Mouse (Mus musculus) embryonic facial prominence, embryonic 13.5 days (tissue): ENCODE results near the gene Tnf. TPM values are rescaled to one million over a fixed set of nuclear protein-coding genes. Genes with fewer than 3 reads are reported as not detected.
A peak's percentile ranks its signal among the peaks of the same experiment; 100 is the strongest.

Experiments
- ATAC-seq: fragments of 200-750 bp; cut with Nextera tagmentation; 2 replicates; pipeline ENCODE4 v1.8.0; 2017; ENCODE audit warnings: low read depth; ENCODE audit not compliant: insufficient number of reproducible peaks, insufficient read depth, low FRiP score, low TSS enrichment
- H3K27ac ChIP-seq: fragments of 300-500 bp; sonication (generic); 2 replicates; pipeline ENCODE4 v1.5.1; 2015; ENCODE audit warnings: moderate library complexity, mild to moderate bottlenecking, inconsistent platforms
- H3K27me3 ChIP-seq: fragments of 300-500 bp; sonication (generic); 2 replicates; pipeline ENCODE4 v1.6.1; 2015; ENCODE audit warnings: mild to moderate bottlenecking, inconsistent platforms
- H3K36me3 ChIP-seq: fragments of 300-500 bp; sonication (generic); 2 replicates; pipeline ENCODE4 v1.6.1; 2015; ENCODE audit warnings: mild to moderate bottlenecking, inconsistent platforms
- H3K4me1 ChIP-seq: fragments of 300-500 bp; sonication (generic); 2 replicates; pipeline ENCODE4 v1.6.1; 2015; ENCODE audit warnings: inconsistent platforms
- H3K4me2 ChIP-seq: fragments of 300-500 bp; sonication (generic); 2 replicates; pipeline ENCODE4 v1.6.1; 2015; ENCODE audit warnings: moderate library complexity, mild to moderate bottlenecking, inconsistent platforms
- H3K4me3 ChIP-seq: fragments of 300-500 bp; sonication (generic); 2 replicates; pipeline ENCODE4 v1.5.1; 2015; ENCODE audit warnings: mild to moderate bottlenecking, inconsistent platforms
- H3K9ac ChIP-seq: fragments of 300-500 bp; sonication (generic); 2 replicates; pipeline ENCODE4 v1.6.1; 2015; ENCODE audit warnings: mild to moderate bottlenecking, inconsistent platforms
- H3K9me3 ChIP-seq: fragments of 300-500 bp; sonication (generic); 2 replicates; pipeline ENCODE4 v1.6.1; 2016; ENCODE audit warnings: inconsistent platforms
- WGBS: fragments of 180-500 bp; shearing (Covaris S2); methylation state at CpG from one replicate; pipeline ENCODE4 v1.1.7; 2015; ENCODE audit warnings: mixed read lengths; 5-methylcytosine and 5-hydroxymethylcytosine counted together
- polyA plus RNA-seq: library from polyadenylated mRNA; unstranded; fragments of >200 nt; fragmentation: Nextera tagmentation; extraction: Ambion mirVana; gene quantifications from 2 replicates; pipeline ENCODE4 v1.2.1, GENCODE M21; 2015

The Tnf gene
- polyA plus RNA-seq, 1 experiment from 2014 or later, result 0.37 TPM

GRCm38 (mm10) chr17:35210593-35210992, 8.8 kb upstream of the Tnf start:
- no peak overlapping the region for H3K4me3 ChIP-seq
- 68% methylated on average over 3 of the region's 3 CpGs for WGBS
- ATAC-seq, result no peak
- no peaks in the 10 kb centered on the region for H3K36me3 ChIP-seq
- no peaks in the 10 kb centered on the region for H3K27me3 ChIP-seq
- H3K4me2 ChIP-seq, result no peak overlapping the region
- no peak overlapping the region for H3K27ac ChIP-seq
- H3K4me1 ChIP-seq, result peaks cover 3% of the 10 kb centered on the region; the same call in 1 of the 2 replicates
- H3K9me3 ChIP-seq, result no peaks in the 10 kb centered on the region
- no peak overlapping the region for H3K9ac ChIP-seq

DNA sequence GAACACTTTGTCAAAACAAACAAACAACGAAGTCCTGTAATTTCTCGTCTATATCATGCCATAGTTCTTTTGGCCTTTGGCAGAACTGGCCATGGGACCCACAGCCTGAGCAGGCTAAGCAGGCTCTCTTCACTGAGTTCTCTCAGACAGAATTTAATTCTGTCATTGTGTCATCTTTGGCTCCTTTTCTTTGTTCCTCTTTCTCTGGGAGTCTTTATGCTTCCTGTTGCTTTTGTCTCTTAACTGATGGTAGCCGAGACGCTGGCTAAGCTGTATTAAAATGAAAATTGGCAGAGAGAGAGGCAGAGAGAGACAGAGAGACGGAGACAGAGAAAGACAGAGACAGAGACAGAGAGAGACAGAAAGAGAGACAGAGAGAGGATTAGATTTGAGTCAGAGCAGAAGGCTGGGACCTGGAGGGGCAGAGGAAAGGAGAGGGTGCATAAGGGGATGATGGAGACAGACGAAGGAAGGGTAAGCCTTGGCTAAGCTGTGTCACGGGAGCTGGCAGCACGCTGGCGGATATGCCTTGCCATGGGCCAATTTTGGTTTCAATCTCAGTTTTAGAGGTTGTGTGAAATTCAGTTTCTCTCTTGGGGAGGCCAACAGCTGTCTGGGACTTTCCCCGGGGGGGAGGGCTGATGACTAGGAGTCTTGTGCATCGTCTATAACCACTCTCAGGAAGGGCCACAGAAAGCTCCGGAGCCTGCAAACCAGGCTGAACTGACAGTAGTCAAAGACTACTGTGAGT, 8.2 kb upstream of the Tnf start:
- WGBS, result 76% methylated on average over 12 of the region's 12 CpGs
- H3K36me3 ChIP-seq, result no peaks in the 10 kb centered on the region
- H3K27ac ChIP-seq, result no peak overlapping the region
- H3K4me2 ChIP-seq, result no peak overlapping the region
- H3K9ac ChIP-seq, result no peak overlapping the region
- no peak for ATAC-seq
- H3K9me3 ChIP-seq, result no peaks in the 10 kb centered on the region
- H3K4me3 ChIP-seq, result no peak overlapping the region
- H3K27me3 ChIP-seq, result peaks cover 6% of the 10 kb centered on the region
- H3K4me1 ChIP-seq, result peaks cover 3% of the 10 kb centered on the region; the same call in 1 of the 2 replicates

- 52% methylated on average over 10 of the region's 10 CpGs for WGBS
Observed at GRCm38 (mm10) chr17:35205380-35205769, 3.6 kb upstream of the Tnf start.

GRCm38 (mm10) chr17:35204494-35205379, 2.9 kb upstream of the Tnf start, which contains the start of gene Lta:
Lta (minus strand) TSS chr17:35205351.
- Histone ChIP-seq H3K9me3 (no peaks in the 10 kb centered on the region), H3K4me2 (no peak within 1 kb of the TSS), H3K27ac (no peak within 1 kb of the TSS), H3K9ac (0 out of 2 replicates have a peak within 1 kb of the TSS, but pooled peaks have one; percentile 16), H3K4me3 (no peak within 1 kb of the TSS), H3K4me1 (no peaks in the 10 kb centered on the region; the same call in 1 of the 2 replicates), H3K27me3 (peaks cover 58% of the 10 kb centered on the region), H3K36me3 (no peaks in the 10 kb centered on the region)
- no peak for ATAC-seq
- 21% methylated on average over 20 of the region's 20 CpGs for WGBS

More at GRCm38 (mm10) chr17:35205380-35205769, 3.6 kb upstream of the Tnf start:
- no peak for ATAC-seq
- Histone ChIP-seq H3K9ac (no peak overlapping the region), H3K27me3 (peaks cover 52% of the 10 kb centered on the region), H3K4me1 (no peaks in the 10 kb centered on the region; the same call in 1 of the 2 replicates), H3K9me3 (no peaks in the 10 kb centered on the region), H3K4me3 (no peak overlapping the region), H3K4me2 (no peak overlapping the region), H3K36me3 (no peaks in the 10 kb centered on the region), H3K27ac (no peak overlapping the region)

DNA sequence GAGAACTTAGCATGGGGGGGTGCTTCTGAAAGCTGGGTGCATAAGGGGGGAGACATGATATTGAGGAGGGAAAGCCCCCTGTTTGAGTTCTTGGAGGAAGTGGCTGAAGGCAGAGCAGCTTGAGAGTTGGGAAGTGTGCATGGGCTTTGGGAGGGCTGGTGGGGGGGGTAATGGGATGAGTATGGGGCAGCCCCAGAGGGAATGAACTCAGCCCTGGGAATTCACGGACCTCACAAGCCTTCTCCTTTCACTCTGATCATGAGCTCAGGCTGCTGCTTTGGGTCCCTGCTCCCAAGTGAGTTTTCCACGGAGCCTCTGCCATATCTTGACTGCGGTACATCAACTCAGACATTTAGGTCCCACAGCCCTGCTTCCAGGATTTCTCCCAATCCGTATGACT, 635 bp upstream of the Tnf start:
- no peak for ATAC-seq
- H3K36me3 ChIP-seq, result no peaks in the 10 kb centered on the region
- no peak overlapping the region for H3K27ac ChIP-seq
- H3K9ac ChIP-seq, result no peak overlapping the region
- 78% methylated on average over 4 of the region's 4 CpGs for WGBS
- no peaks in the 10 kb centered on the region; the same call in 1 of the 2 replicates for H3K4me1 ChIP-seq
- no peak overlapping the region for H3K4me2 ChIP-seq
- H3K4me3 ChIP-seq, result no peak overlapping the region
- peaks cover 76% of the 10 kb centered on the region for H3K27me3 ChIP-seq
- H3K9me3 ChIP-seq, result no peaks in the 10 kb centered on the region

DNA sequence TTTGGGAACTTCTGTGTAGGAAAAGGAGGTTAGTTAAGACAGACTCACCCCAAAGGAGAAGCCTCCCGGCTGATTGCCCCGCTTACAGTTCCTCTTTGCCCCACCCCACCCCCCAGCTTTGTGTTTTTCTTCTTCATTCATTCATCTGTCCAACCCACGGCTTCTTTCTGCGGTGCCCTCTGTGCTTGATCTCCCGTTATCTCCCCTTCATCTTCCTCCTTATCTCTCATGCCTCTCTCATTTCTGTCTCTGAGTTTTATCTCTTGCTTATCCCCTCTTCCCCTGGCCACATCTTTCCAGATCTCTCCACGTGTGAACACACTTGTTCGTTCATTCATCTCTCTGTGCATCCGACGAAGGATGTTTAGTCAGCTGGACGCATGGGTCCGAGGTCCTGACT, 679 bp downstream of the Tnf start:
- Histone ChIP-seq H3K27me3 (peaks cover 88% of the 10 kb centered on the region), H3K4me2 (no peak overlapping the region), H3K4me1 (peaks cover 1% of the 10 kb centered on the region), H3K4me3 (no peak overlapping the region), H3K9ac (no peak overlapping the region), H3K27ac (no peak overlapping the region), H3K36me3 (no peaks in the 10 kb centered on the region), H3K9me3 (no peaks in the 10 kb centered on the region)
- 76% methylated on average over 11 of the region's 11 CpGs for WGBS
- ATAC-seq, result no peak

GRCm38 (mm10) chr17:35200398-35200797, 1.4 kb downstream of the Tnf start:
- Histone ChIP-seq H3K4me2 (no peak overlapping the region), H3K9ac (no peak overlapping the region), H3K4me3 (no peak overlapping the region), H3K4me1 (peaks cover 9% of the 10 kb centered on the region), H3K9me3 (no peaks in the 10 kb centered on the region), H3K27ac (no peak overlapping the region), H3K27me3 (peaks cover 94% of the 10 kb centered on the region), H3K36me3 (no peaks in the 10 kb centered on the region)
- WGBS, result 82% methylated on average over 11 of the region's 11 CpGs
- no peak for ATAC-seq

DNA sequence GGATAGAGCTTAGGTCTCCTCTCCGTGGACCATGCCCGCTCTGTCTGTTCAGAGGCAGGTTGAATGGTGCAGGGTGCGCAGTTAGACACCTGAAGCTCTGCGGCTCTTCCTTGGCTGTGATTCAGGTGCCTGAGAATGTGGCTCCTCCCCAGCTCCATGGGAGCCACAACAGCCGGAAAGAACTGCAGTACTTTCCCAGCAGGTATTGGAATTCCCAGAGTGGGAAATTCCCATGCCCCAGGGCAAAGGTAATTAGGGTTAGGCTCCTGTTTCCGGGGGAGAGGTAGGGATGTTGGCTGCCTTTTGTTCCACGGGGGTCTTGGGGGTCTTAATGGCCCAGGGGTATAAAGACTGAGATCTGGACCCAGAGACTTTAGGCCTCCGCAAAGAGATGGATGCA, 2.9 kb downstream of the Tnf start:
- 11% methylated on average over 8 of the region's 8 CpGs for WGBS
- Histone ChIP-seq H3K9ac (no peak overlapping the region), H3K9me3 (no peaks in the 10 kb centered on the region), H3K4me3 (no peak overlapping the region), H3K4me1 (peaks cover 14% of the 10 kb centered on the region), H3K27me3 (peaks cover 94% of the 10 kb centered on the region), H3K4me2 (no peak overlapping the region), H3K27ac (no peak overlapping the region), H3K36me3 (no peaks in the 10 kb centered on the region)
- no peak for ATAC-seq

GRCm38 (mm10) chr17:35198029-35198428, 3.8 kb downstream of the Tnf start:
- H3K27me3 ChIP-seq, result peaks cover 93% of the 10 kb centered on the region
- WGBS, result 48% methylated on average over 7 of the region's 7 CpGs
- H3K9me3 ChIP-seq, result no peaks in the 10 kb centered on the region
- H3K9ac ChIP-seq, result no peak overlapping the region
- no peak overlapping the region for H3K4me3 ChIP-seq
- no peak for ATAC-seq
- H3K4me1 ChIP-seq, result peaks cover 14% of the 10 kb centered on the region
- H3K27ac ChIP-seq, result no peak overlapping the region
- H3K4me2 ChIP-seq, result no peak overlapping the region
- no peaks in the 10 kb centered on the region for H3K36me3 ChIP-seq

- Histone ChIP-seq H3K9me3 (no peaks in the 10 kb centered on the region), H3K27me3 (peaks cover 84% of the 10 kb centered on the region), H3K4me3 (no peak overlapping the region), H3K9ac (no peak overlapping the region), H3K4me1 (peaks cover 14% of the 10 kb centered on the region), H3K27ac (no peak overlapping the region), H3K36me3 (no peaks in the 10 kb centered on the region), H3K4me2 (no peak overlapping the region)
- 31% methylated on average over 5 of the region's 6 CpGs for WGBS
- no peak for ATAC-seq
Observed at GRCm38 (mm10) chr17:35197126-35197525, 4.7 kb downstream of the Tnf start.

DNA sequence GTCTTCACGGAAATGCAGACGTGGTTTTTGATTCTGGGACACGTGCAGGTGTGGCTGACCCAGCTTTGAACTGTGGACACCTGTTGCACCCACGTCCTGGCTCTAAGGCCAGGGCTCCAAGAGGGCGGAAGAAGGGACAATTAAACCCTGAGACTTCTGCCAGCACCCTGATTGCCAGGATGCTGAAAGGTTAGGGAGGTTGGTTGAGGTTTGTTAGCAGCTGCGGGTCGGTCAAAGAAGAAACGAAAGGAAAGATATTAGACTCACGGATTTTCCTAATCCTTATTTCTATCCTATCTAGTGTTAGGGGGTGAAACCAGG, 5.5 kb downstream of the Tnf start:
- no peak overlapping the region for H3K27ac ChIP-seq
- H3K9ac ChIP-seq, result no peak overlapping the region; the same call in 1 of the 2 replicates
- H3K4me3 ChIP-seq, result peak overlapping the region; percentile 49
- peaks cover 14% of the 10 kb centered on the region; the same call in 1 of the 2 replicates for H3K4me1 ChIP-seq
- peak overlapping the region; percentile 77 for H3K4me2 ChIP-seq
- H3K27me3 ChIP-seq, result peaks cover 76% of the 10 kb centered on the region
- WGBS, result 29% methylated on average over 9 of the region's 9 CpGs
- no peaks in the 10 kb centered on the region for H3K9me3 ChIP-seq
- ATAC-seq, result no peak
- no peaks in the 10 kb centered on the region for H3K36me3 ChIP-seq
